Mouse (Mus musculus): ENCODE results near the gene Ctf1.

Gene Ctf1

DNA sequence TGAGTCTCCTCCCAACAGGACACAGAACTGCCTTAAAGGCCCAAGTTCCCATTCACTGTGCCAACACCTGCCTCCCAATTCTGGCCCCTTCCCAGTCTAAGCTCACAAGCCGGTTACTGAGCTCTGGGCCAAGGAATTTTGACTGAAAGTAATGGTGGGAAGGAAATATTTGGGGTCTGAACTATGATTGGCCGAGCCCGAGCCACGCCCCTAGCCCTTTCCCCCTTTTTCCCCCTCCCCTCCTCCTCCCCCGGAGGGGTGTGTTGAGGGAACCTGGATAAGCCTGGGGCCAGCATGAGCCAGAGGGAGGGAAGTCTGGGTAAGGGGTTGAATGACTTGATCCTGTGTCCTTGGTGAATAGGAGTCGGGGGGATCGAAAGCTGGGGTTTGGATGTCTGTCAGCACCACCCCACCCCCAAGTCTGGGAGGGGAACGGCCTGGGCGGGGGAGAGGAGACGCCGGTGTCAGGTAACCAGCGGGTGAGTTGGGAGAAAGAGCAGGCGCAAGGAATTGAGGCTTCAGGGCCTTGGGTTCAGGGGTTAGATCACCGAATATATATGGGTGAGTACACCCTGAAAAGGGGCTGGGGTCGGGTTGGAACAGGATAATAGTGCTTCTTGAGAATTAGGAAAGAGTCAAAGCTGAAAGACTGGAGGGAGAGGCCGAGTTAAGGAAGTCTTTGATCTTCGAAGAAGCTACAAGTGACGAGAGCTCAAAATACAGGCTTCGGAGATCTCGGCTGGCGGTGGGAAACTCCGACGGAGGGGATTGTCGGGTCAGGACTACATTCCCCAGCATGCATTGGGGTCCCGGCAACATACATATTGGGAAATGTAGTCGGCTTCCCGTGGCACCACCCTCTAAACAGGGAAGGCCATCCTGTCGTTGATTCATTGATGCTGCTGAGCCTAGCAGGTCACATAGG is at the start of gene Ctf1:
Ctf1 (plus strand) TSS at position 276 of the 925 bp plus-strand sequence.
- TF ChIP-seq GATA4 (IDR thresholded peaks at IDR 0.05; ENCODE audit: insufficient replicate concordance, low read length): no peak

DNA sequence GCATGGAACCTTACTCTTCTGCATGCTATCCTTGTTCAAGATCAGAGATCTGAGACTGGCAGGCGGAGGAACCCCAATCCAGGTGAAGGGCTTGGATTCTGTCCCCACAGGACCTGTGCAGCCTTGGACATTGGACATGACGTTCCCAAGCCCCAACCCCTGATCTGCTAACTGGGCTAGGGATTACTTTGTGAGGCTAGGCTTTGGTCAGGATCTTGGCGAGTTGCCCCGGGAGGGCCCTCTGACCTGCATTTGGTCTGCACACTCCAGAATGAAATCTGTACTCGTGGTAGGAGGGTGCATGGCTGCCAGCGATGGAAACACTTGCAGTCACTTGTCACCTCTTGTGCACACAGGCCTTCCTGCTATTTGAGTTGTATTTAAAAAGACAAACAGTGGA is 49.6 kb upstream of the Ctf1 start:
- no peak for TF ChIP-seq GATA4 (IDR thresholded peaks at IDR 0.05; ENCODE audit: insufficient replicate concordance, low read length)

DNA sequence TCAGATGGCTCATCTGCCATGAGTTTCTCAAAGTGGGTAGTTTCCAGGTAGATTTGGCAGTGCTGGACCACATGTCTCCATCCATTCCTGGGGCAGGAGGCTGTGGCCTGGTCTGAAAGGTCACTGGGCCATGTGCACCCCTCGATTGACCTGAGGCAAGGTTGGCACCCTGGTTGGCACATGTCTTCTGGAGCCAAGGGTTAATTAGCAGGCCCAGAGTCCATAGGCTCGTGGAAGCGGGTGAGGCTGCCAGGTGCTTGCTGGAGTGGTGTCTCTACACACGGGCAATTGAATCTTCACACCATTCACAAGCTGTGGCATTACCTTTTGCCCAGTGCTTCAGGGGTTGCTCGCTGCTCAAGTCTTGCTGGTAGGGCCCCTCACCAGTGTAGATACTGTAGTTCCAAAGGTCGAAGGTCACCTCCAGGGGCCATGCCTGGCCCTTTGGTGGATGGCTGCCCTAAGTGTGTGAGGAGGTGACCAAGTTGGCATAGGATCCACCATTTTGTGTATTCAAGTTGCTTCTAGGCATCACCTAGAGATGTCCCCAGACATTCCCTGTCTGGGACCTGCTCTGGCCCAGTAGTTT is 46.4 kb upstream of the Ctf1 start:
- TF ChIP-seq GATA4 (IDR thresholded peaks at IDR 0.05; ENCODE audit: insufficient replicate concordance, low read length): no peak

DNA sequence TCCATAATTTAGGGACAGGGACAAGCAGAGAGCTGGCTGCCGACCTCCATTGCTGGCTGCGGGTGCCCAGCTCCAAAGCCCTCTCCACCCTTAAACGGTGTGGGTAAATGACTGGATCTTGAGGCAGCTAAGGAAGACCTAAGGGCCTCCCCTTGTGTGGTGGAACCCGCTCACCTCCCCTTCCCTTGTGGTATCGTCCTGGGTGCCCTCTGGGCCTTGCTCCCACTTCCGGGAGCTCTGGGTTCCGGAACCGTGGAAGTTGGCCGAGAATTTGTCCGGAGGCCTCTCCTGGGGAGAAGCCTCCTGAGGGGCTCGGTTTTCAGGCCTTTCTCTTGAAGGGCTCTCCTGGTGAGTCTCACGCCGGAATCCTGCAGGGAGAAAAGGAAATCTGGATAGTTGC is 45.9 kb upstream of the Ctf1 start:
- TF ChIP-seq GATA4 (IDR thresholded peaks at IDR 0.05; ENCODE audit: insufficient replicate concordance, low read length): no peak

DNA sequence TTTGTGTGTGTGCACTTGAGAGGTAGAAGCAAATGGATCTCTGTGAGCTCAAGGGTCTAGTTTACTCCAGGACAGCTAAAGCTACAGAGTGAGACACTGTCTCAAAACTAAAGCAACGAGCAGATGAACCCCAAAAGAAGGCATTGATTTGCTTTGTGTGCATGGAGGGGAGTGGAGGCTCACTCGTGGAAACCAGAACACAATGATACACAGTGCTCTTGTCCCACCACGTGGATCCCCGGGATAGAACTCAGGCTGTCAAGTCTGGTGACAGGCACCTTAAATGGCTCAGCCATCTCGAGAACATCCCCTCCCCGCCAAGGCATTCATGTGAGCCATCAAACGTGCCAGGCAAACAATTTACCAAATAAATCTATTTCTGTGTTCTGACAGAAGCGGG is 45.4 kb upstream of the Ctf1 start:
- no peak for TF ChIP-seq GATA4 (IDR thresholded peaks at IDR 0.05; ENCODE audit: insufficient replicate concordance, low read length)

DNA sequence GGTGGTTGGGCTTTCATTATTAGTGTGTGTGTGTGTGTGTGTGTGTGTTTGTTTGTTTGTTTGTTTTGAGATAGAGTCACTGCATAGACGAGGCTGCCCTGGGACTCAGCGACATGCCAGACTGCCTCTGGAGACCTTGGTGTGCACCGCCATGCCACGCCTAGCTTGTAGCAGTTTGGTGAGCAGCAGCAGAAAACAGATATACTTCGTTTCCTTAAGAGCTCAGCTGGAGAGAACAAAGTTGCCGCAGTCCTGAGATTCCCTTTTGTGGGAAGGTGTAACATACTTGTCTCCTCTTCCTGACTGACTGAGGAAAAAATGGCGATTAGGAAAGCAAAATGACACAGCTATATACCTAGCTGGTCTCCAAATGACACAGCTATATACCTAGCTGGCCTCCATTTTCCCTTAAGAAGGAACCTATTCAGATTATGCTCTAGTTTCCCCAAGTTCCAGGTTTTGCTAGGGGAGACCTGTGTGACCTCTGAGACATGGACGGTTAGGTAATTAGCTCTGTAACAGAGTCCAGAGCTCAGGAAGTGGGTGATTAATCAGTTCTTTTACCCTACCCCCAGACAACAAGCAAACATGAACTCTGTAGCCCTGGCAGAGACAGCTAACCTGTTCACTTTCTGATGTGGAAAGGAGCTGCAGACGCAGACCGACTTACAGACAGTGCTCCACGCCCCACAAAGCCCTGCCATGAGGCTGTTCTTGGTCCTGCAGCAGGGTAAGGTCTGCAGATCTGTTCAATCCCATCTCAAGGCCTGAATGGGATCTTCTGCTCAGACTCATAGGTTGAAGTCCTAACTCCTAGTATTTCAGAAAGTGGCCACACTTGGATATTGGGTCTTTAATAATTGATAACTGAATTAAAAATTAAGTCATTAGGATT is 40.4 kb upstream of the Ctf1 start:
- no peak for TF ChIP-seq GATA4 (IDR thresholded peaks at IDR 0.05; ENCODE audit: insufficient replicate concordance, low read length)

DNA sequence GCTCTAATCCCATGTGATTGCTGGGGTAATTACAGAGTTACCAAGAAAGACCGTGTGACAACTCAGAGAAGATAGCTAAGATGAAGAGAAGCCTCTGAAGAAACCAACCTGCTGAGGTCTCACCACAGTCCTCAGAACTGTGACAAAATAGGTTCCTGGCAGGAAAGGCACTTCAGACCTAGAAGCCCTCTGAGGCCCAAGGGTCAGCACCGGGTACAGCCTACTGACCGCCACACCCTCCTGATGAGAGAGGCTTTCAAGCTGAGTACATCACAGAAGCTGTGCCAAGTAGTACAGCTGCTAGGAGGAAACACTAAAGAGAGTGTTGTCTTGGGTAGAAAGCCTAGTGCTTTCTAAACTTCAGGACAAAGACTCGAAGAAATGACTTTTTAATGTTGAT is 39.8 kb upstream of the Ctf1 start:
- no peak for TF ChIP-seq GATA4 (IDR thresholded peaks at IDR 0.05; ENCODE audit: insufficient replicate concordance, low read length)

DNA sequence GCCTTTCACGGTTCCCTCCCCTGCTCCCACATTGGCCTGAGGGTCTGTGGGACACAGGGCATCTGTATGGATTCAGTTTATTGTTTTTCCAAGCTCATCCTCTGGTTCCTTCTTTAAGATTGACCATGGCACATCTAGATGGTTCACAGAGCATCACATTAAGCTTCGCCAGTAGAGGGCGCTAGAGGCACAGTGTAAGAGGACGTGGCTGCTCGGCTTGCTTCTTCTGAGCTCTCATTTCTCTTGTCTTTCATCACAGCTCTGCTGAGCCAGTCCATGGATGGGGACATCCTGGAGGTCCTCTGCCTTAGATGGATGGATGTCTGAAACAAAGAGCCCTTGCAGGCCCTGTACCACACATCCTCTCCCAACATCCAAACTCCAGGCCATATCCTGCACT is 37.6 kb upstream of the Ctf1 start:
- no peak for TF ChIP-seq GATA4 (IDR thresholded peaks at IDR 0.05; ENCODE audit: insufficient replicate concordance, low read length)

DNA sequence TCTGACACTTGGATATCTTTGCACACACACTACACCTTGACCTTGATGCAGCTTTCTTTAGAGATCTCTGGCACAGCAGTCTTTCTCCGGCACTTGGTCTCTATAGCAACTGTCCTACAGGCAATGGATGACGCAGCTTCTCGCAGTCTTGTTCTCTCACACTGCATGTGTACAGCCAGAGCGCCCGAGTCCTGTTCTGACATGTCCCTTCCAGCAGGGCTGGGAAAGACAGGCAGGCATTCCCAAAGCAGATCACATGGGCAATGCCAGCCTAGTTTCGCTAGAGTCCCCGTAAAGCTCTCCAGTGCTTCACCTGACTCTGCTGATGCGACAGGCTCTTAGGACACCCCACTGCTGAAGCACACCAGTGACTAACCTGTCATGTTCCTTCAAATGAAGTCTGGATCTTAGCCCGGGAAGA is 37.1 kb upstream of the Ctf1 start:
- no peak for TF ChIP-seq GATA4 (IDR thresholded peaks at IDR 0.05; ENCODE audit: insufficient replicate concordance, low read length)

DNA sequence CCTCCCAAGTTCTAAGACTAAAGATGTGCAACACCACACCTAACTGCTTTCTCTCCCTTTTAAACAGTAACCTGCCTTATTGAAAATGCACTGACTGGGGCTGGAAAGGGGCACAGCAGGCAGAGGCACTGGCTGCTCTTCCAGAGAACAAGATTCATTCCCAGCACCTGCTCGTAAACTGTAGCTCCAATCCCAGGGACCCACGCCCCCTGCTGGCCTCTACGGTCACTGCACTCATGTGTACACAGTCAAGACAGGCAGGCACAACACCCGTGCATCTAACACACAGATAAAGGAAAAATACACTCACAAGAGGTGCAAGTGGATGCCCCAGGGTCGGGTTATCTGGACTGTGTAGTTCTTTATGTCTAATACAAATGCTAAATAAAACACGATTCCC is 35.5 kb upstream of the Ctf1 start:
- TF ChIP-seq GATA4 (IDR thresholded peaks at IDR 0.05; ENCODE audit: insufficient replicate concordance, low read length): no peak

DNA sequence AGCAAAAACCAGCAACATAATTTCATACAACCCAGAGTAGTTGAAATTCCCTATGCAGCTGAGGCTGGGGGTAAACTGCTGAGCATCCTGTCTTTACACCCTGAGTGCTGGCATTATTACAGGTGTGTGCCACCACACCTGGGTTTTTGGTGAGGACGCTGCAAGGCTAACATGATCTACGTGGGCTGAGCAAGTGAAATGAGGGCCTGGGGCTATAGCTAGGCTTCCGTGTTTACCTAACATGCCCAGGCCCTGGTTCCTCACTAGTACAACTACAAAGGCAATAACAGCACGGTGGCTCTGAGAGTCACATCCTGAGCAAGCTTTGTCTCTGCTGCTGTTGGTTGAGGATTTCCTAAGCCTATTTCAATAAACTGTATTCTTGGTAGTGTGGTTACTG is 34.9 kb upstream of the Ctf1 start:
- TF ChIP-seq GATA4 (IDR thresholded peaks at IDR 0.05; ENCODE audit: insufficient replicate concordance, low read length): no peak

DNA sequence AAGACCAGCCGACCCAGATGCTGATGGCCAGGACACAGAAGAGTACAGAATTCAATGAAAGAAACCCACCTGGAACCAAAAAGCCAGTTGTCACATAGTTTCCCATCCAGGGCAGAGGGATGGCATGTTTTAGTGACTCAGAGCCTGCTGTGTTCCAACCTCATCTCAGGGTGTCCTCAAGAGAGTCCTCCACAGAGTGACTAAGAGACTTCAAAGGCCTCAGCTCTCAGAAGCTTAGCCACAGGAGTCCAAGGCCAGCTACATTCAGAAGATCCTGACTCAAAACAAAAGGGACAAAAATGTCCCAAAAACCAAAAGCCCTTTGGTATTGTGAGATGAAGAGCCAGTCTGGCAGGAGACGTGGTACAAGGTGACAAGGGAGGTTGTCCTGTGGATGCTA is 33.7 kb upstream of the Ctf1 start:
- no peak for TF ChIP-seq GATA4 (IDR thresholded peaks at IDR 0.05; ENCODE audit: insufficient replicate concordance, low read length)

DNA sequence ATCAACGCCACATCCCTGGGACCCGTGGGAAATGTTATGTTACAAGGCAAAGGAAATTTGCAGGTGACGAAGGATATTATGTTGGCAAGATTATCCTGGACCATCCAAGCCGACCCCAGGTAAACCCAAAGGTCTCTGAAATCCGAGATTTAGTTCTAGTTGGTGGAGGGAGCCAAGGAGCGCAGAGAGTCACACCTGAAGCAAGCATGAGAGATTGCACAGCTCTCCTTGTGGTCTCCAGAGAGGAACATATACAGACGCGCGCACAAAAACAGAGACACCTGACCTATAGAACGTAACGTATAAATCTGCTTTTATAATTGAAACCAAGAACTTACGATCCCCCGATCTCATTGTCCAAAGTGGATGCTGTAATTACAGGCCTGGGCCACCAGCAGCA is 32.0 kb upstream of the Ctf1 start:
- TF ChIP-seq GATA4 (IDR thresholded peaks at IDR 0.05; ENCODE audit: insufficient replicate concordance, low read length): no peak

DNA sequence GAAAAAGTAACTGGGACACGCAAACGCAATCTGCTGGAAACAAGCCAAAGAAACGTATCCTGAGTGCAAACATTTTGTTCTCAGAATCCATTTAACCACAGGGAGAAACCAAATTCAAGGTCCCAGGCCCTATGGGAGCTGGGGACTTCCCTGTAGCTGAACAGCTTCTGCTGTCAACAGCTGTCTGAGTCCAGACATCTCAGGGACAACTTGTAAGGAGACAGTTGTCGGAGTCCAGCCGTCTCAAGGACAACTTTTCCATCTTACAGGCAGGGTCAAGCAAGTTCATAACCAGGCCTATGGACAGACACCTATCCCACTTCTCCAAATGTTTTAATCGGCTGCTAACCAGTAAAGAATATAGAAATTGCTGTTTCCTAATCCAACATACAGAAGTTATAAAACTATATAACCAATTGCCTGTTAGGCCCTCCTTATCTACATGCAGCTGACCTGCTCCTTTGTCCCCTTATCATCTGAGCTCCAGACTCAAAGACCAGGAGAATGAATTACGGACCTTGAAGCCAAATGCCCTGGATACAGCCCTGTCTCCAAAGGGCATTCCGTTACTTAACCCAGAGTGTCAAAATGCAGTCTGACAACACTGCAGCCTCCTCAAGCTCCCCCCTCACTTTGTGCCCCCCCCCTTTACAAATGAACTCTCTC is 30.5 kb upstream of the Ctf1 start:
- no peak for TF ChIP-seq GATA4 (IDR thresholded peaks at IDR 0.05; ENCODE audit: insufficient replicate concordance, low read length)

Measured in liver, adult (tissue).